Mouse (Mus musculus) kidney, adult 8-10 months (tissue): ENCODE data around the gene Numbl.

ENCODE experiments used
- DNase-seq, 2 experiments: peaks; one replicate each; pipeline ENCODE4 v3.0.0; 2022

Numbl gene

GRCm38 (mm10) chr7:27296518-27296917 lies 38.3 kb downstream of the Numbl start:
- DNase-seq, result no peak

- no peak for DNase-seq
Observed at GRCm38 (mm10) chr7:27298033-27298610, 39.9 kb downstream of the Numbl start.

GRCm38 (mm10) chr7:27298816-27299215 lies 40.6 kb downstream of the Numbl start:
- DNase-seq, result no peak

GRCm38 (mm10) chr7:27300351-27300750 lies 42.1 kb downstream of the Numbl start:
- DNase-seq, result no peak

GRCm38 (mm10) chr7:27300801-27301200 lies 42.6 kb downstream of the Numbl start:
- DNase-seq, result no peak

GRCm38 (mm10) chr7:27302172-27302571 lies 43.9 kb downstream of the Numbl start:
- DNase-seq, result peak; percentile 50 to 75

- DNase-seq, result no peak
Observed at GRCm38 (mm10) chr7:27305091-27305730, 47.0 kb downstream of the Numbl start.

- DNase-seq, result no peak
Observed at GRCm38 (mm10) chr7:27306161-27307160, 48.2 kb downstream of the Numbl start.

- DNase-seq, result no peak
Observed at GRCm38 (mm10) chr7:27307551-27307950, 49.3 kb downstream of the Numbl start.

- DNase-seq, result no peak
Observed at GRCm38 (mm10) chr7:27308821-27309549, 50.8 kb downstream of the Numbl start.

GRCm38 (mm10) chr7:27309832-27310231 lies 51.6 kb downstream of the Numbl start:
- no peak for DNase-seq

GRCm38 (mm10) chr7:27310306-27310705 lies 52.1 kb downstream of the Numbl start:
- no peak for DNase-seq

GRCm38 (mm10) chr7:27310996-27311535 lies 52.8 kb downstream of the Numbl start:
- no peak for DNase-seq

GRCm38 (mm10) chr7:27311651-27312284 lies 53.5 kb downstream of the Numbl start:
- no peak for DNase-seq

- DNase-seq, result no peak
Observed at GRCm38 (mm10) chr7:27314393-27314792, 56.2 kb downstream of the Numbl start.

GRCm38 (mm10) chr7:27315958-27316357 lies 57.7 kb downstream of the Numbl start:
- DNase-seq, result peak; percentile 39 to 46

- DNase-seq, result no peak
Observed at GRCm38 (mm10) chr7:27319411-27319810, 61.2 kb downstream of the Numbl start.

GRCm38 (mm10) chr7:27322291-27322690 lies 64.1 kb downstream of the Numbl start:
- DNase-seq, result peak in 1 of 2 experiments; percentile 37

- no peak for DNase-seq
Observed at GRCm38 (mm10) chr7:27323001-27323400, 64.8 kb downstream of the Numbl start.

GRCm38 (mm10) chr7:27324161-27324560 lies 65.9 kb downstream of the Numbl start:
- no peak for DNase-seq

GRCm38 (mm10) chr7:27324928-27325327 lies 66.7 kb downstream of the Numbl start:
- DNase-seq, result no peak

- peak; percentile 80 to 82 for DNase-seq
Observed at GRCm38 (mm10) chr7:27325697-27326096, 67.5 kb downstream of the Numbl start.
